Mouse (Mus musculus): Measurements from ENCODE around the gene Zdhhc18. TPM values are rescaled to one million over a fixed set of nuclear protein-coding genes. Genes with fewer than 3 reads are reported as not detected.
"Not testable (repeated sequence)": the region's sequence is repeated elsewhere in the genome, so short reads cannot be mapped to it uniquely, and the experiment has no call there.

Gene Zdhhc18
- polyA plus RNA-seq, 1 experiment from 2014 or later: 4.5 TPM

DNA sequence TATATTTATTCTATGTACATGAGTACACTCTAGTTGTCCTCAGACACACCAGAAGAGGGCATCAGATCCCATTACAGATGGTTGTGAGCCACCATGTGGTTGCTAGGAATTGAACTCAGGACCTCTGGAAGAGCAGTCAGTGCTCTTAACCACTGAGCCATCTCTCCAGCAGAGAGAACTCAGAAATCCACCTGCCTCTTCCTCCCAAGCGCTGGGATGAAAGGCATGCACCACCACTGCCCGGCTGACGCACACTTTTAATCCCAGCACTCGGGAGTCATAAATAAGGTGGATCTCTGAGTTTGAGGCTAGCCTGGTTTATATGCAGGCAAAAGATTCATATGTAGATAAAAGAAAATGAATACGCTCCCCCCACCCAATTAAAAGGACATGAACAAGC is 490 bp downstream of the Zdhhc18 start:
- not testable (repeated sequence) for H3K27ac ChIP-seq; H3K9ac ChIP-seq; H3K4me1 ChIP-seq; ATAC-seq (ENCODE audit: insufficient number of reproducible peaks, insufficient read depth, low FRiP score, low TSS enrichment); H3K9me3 ChIP-seq; H3K27me3 ChIP-seq; H3K36me3 ChIP-seq
- 89% methylated on average over 5 of the region's 5 CpGs for WGBS
- Histone ChIP-seq H3K4me3 (peak overlapping the region; percentile 22; the same call in 1 of the 2 replicates), H3K4me2 (replicated peaks) (peak overlapping the region; percentile 40)

DNA sequence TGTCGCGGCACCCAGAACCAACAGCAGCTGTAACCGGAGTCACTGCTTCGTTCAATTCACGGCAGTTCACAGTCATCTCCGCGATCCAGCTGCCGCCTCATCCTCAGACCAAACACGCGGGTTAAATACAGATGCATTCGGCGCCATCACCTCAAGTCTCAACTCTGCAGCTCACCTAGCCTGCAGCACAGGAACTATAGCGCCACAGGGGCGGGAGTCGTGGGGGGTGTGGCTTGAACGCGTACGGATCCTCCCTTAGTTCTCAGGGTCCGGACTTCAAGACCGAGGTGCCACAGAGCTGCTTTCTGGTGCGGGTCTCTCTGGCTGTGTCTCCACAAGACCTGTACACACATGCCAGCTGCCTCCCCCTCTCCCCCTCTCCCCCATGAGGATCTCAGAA is 4.3 kb downstream of the Zdhhc18 start:
- H3K4me3 ChIP-seq: no peak overlapping the region
- WGBS: 40% methylated on average over 21 of the region's 21 CpGs

GRCm38 (mm10) chr4:133645195-133645594 is 4.8 kb downstream of the Zdhhc18 start:
- Histone ChIP-seq H3K27ac (no peak overlapping the region), H3K9me3 (0 out of 2 replicates have a peak, but pooled peaks cover 8% of the 10 kb centered on the region), H3K27me3 (no peaks in the 10 kb centered on the region), H3K36me3 (no peaks in the 10 kb centered on the region), H3K9ac (no peak overlapping the region), H3K4me2 (replicated peaks) (no peak overlapping the region), H3K4me3 (no peak overlapping the region), H3K4me1 (no peaks in the 10 kb centered on the region)
- 94% methylated on average over 3 of the region's 3 CpGs for WGBS
- no peak for ATAC-seq (ENCODE audit: insufficient number of reproducible peaks, insufficient read depth, low FRiP score, low TSS enrichment)

More for the DNA sequence above, 4.3 kb downstream of the Zdhhc18 start:
- no peak for ATAC-seq (ENCODE audit: insufficient number of reproducible peaks, insufficient read depth, low FRiP score, low TSS enrichment)
- no peaks in the 10 kb centered on the region for H3K4me1 ChIP-seq
- H3K27ac ChIP-seq: no peak overlapping the region
- no peaks in the 10 kb centered on the region for H3K27me3 ChIP-seq
- no peaks in the 10 kb centered on the region for H3K36me3 ChIP-seq
- H3K9ac ChIP-seq: no peak overlapping the region
- 0 out of 2 replicates have a peak overlapping the region, but pooled peaks have one; percentile 11 for H3K4me2 ChIP-seq (replicated peaks)
- 0 out of 2 replicates have a peak, but pooled peaks cover 8% of the 10 kb centered on the region for H3K9me3 ChIP-seq

DNA sequence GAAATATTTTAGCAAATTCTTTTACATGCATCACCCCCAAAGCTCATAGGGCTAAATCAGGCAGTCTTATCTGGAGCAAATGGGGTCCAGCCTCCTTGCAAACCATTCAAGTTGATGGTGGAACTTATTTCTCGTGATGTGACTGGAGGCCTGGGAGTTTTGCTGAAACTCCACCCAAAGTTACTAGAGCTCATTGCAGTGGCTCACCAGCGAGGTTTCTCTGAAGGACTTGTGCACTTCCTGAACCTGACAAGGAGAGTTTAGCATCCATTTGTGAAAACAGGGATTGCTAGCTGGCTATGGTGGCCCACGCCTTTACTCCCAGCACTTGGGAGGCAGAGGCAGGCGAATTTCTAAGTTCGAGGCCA is 15.9 kb downstream of the Zdhhc18 start:
- H3K4me2 ChIP-seq (replicated peaks): no peak overlapping the region
- peaks cover 21% of the 10 kb centered on the region for H3K4me1 ChIP-seq
- H3K9me3 ChIP-seq: no peaks in the 10 kb centered on the region
- H3K36me3 ChIP-seq: no peaks in the 10 kb centered on the region
- ATAC-seq (ENCODE audit: insufficient number of reproducible peaks, insufficient read depth, low FRiP score, low TSS enrichment): no peak
- no peaks in the 10 kb centered on the region for H3K27me3 ChIP-seq
- 81% methylated on average over 5 of the region's 5 CpGs for WGBS
- no peak overlapping the region for H3K4me3 ChIP-seq
- H3K27ac ChIP-seq: no peak overlapping the region
- no peak overlapping the region for H3K9ac ChIP-seq

- Histone ChIP-seq H3K27ac (peak overlapping the region; percentile 73), H3K9ac (peak overlapping the region; percentile 91), H3K4me1 (peaks cover 21% of the 10 kb centered on the region), H3K4me2 (replicated peaks) (peak overlapping the region; percentile 88; the same call in 1 of the 2 replicates), H3K9me3 (no peaks in the 10 kb centered on the region), H3K27me3 (no peaks in the 10 kb centered on the region), H3K4me3 (peak overlapping the region; percentile 70), H3K36me3 (no peaks in the 10 kb centered on the region)
- peak; percentile 55; the same call in 1 of the 2 replicates for ATAC-seq (ENCODE audit: insufficient number of reproducible peaks, insufficient read depth, low FRiP score, low TSS enrichment)
- 8% methylated on average over 41 of the region's 47 CpGs for WGBS
Observed at GRCm38 (mm10) chr4:133633332-133634042, 16.5 kb downstream of the Zdhhc18 start.

DNA sequence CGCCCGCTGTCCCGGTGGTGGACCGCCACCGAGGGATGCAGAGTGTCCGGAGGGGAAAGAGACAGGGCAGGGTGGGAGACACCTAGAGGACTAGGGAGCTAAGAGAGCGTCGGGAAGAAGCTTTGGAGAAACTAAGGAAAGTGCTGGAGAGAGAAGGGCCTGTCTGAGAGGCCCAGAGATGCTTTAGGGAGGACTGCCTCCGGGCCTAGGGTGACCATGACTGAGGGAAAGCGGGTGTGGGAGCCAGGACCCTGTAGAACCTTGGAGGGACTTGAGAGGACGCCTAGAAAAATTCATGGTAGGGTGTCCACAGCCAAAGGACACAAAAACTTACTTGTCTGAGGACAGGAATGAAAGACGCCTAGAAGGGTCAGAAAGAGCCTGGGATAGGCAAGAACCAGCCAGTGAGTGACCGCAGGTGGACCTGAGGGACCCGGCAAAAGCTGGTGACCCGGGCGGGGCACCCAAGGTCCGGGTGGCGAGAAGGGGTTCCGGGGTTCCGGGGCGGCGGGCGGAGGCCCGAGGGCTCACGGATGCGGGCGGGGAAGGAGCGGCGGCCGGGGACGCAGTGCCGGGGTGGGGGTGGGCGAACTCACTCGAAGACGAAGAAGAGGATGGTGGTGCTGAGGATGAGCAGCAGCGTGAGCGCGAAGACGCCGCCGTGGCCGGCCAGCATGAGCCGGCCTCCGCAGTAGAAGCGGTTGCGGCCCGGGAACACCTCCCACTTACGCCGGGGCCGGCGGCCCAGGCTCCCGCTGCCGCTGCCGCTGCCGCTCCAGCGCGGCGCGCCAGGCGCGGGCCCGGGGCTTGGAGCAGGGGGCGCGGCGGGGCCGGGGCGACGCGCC is 17.2 kb downstream of the Zdhhc18 start:
- Histone ChIP-seq H3K4me3 (peak overlapping the region; percentile 70), H3K36me3 (no peaks in the 10 kb centered on the region), H3K27ac (peak overlapping the region; percentile 73), H3K9me3 (no peaks in the 10 kb centered on the region), H3K4me1 (peaks cover 21% of the 10 kb centered on the region), H3K9ac (peak overlapping the region; percentile 91), H3K27me3 (no peaks in the 10 kb centered on the region), H3K4me2 (replicated peaks) (peak overlapping the region; percentile 88)
- WGBS: 2% methylated on average over 63 of the region's 69 CpGs
- 0 out of 2 replicates have a peak, but pooled peaks have one; percentile 36 for ATAC-seq (ENCODE audit: insufficient number of reproducible peaks, insufficient read depth, low FRiP score, low TSS enrichment)

DNA sequence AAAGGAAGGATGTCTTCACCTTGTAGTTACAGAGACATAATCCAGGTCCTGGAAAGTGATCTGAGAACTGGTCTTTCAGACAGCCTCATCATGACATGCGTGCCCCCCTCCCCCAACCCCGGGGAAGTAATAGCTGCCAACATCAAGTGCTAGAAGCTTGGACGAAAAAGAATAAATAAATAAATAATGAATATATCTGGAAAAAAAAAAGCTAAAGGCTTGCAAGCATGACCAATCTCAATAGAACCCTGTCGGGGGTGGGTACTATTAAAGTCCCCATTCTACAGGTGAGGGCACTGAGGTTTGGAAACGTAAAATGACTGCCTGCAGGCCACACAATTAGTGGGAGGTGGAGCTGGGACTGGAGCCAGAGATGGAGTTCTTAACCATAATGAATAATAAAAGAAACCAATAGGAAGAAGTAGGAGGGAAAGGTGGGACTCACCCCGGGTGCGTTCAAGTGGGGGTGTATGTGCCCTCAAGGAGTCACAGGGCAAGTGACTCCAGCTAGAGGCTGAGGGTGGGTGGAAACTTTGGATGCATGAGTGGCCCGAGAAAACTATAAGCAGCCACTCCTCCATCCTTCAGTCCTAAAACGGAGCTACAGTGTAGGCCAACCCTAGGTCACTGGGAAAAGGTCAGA is 18.1 kb downstream of the Zdhhc18 start:
- 0 out of 2 replicates have a peak overlapping the region, but pooled peaks have one; percentile 51 for H3K27ac ChIP-seq
- peak overlapping the region; percentile 70 for H3K4me3 ChIP-seq
- H3K27me3 ChIP-seq: no peaks in the 10 kb centered on the region
- H3K9me3 ChIP-seq: no peaks in the 10 kb centered on the region
- H3K4me1 ChIP-seq: peaks cover 21% of the 10 kb centered on the region
- ATAC-seq (ENCODE audit: insufficient number of reproducible peaks, insufficient read depth, low FRiP score, low TSS enrichment): 0 out of 2 replicates have a peak, but pooled peaks have one; percentile 6
- H3K4me2 ChIP-seq (replicated peaks): peak overlapping the region; percentile 88
- peak overlapping the region; percentile 91 for H3K9ac ChIP-seq
- H3K36me3 ChIP-seq: peaks cover 3% of the 10 kb centered on the region; the same call in 1 of the 2 replicates
- 48% methylated on average over 9 of the region's 9 CpGs for WGBS

DNA sequence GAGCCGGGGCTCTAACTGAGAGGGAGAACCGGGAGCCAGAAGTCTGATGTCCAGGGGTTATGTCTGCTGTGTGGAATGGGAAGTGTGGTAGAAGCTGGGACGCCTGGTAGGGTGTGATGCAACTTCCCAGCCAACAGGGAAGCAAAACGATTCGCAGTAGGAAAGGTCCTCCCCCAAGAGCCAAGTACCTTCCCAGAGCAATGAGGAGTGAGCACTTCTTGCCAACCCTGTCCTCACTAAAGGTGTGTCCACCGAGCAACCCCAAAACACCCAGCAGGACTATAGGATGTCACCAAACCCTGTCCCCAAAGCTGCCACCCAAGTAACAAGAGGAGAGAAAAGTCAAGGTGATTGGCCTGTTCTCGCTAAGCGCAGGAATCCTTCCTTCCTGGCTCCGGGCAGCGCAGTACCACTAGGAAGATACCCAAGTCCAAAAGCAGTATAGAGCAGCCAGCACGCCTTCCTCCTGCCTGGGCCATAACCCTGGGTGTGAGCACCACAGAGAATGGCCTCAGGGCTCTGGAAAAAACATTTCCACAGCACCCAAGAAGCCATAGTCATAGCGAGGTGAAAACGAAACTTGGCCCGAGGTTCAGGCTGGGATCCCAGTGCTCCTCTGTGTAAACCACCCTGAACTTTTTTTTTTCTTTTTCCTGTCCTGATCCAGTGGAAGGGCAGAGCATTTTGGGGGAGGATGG is 18.7 kb downstream of the Zdhhc18 start:
- no peak overlapping the region for H3K27ac ChIP-seq
- ATAC-seq (ENCODE audit: insufficient number of reproducible peaks, insufficient read depth, low FRiP score, low TSS enrichment): no peak
- peak overlapping the region; percentile 88; the same call in 1 of the 2 replicates for H3K4me2 ChIP-seq (replicated peaks)
- peaks cover 10% of the 10 kb centered on the region; the same call in 1 of the 2 replicates for H3K36me3 ChIP-seq
- peaks cover 21% of the 10 kb centered on the region for H3K4me1 ChIP-seq
- H3K9ac ChIP-seq: no peak overlapping the region
- no peaks in the 10 kb centered on the region for H3K27me3 ChIP-seq
- H3K9me3 ChIP-seq: no peaks in the 10 kb centered on the region
- H3K4me3 ChIP-seq: peak overlapping the region; percentile 3; the same call in 1 of the 2 replicates
- WGBS: 78% methylated on average over 14 of the region's 14 CpGs

DNA sequence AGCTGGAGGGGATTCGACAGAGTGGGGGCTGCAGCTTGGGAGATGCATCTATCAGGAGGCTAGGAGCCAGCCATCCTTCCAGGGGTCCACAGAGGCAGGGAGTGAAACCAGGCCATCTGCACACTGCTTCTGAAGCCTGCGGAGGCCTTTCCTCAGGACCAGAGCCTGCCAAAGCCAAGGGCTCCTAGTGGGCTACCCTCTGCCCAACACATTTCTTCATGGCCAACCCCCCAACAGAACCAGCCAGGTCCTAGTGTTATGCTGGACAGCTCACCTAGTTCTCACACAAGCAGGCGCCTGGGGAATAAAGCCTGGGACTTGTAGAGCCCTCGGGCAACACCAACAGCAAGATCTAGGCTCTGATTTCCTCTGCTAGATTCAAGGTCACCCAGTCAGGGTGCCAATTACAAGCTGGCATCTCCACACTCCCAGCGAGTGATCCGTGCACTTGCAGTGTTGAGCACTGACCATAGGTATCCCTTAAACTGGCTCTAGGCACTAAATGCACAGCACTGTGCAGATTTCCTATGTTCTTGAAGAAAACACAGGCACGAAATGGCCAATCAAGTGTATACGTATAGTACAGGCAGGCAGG is 19.5 kb downstream of the Zdhhc18 start:
- Histone ChIP-seq H3K4me3 (no peak overlapping the region), H3K4me2 (replicated peaks) (no peak overlapping the region), H3K27me3 (no peaks in the 10 kb centered on the region), H3K9ac (no peak overlapping the region), H3K36me3 (peaks cover 18% of the 10 kb centered on the region), H3K27ac (no peak overlapping the region), H3K9me3 (no peaks in the 10 kb centered on the region), H3K4me1 (peaks cover 21% of the 10 kb centered on the region)
- 90% methylated on average over 8 of the region's 8 CpGs for WGBS
- ATAC-seq (ENCODE audit: insufficient number of reproducible peaks, insufficient read depth, low FRiP score, low TSS enrichment): no peak

GRCm38 (mm10) chr4:133629191-133629590 is 20.8 kb downstream of the Zdhhc18 start:
- Histone ChIP-seq H3K9me3 (no peaks in the 10 kb centered on the region), H3K4me2 (replicated peaks) (no peak overlapping the region), H3K4me3 (no peak overlapping the region), H3K36me3 (peaks cover 28% of the 10 kb centered on the region), H3K9ac (no peak overlapping the region), H3K27ac (no peak overlapping the region), H3K4me1 (peaks cover 21% of the 10 kb centered on the region), H3K27me3 (no peaks in the 10 kb centered on the region)
- no peak for ATAC-seq (ENCODE audit: insufficient number of reproducible peaks, insufficient read depth, low FRiP score, low TSS enrichment)
- WGBS: 89% methylated on average over 7 of the region's 7 CpGs
